Mouse (Mus musculus) bone marrow, adult 2 months (tissue): ENCODE results near the gene Chaf1b. TPM values are rescaled to one million over a fixed set of nuclear protein-coding genes. Genes with fewer than 3 reads are reported as not detected.

Experiments used
- H3K27ac ChIP-seq: fragments of 200-500 bp; 2 replicates; pipeline ENCODE4 v1.5.1; 2012; ENCODE audit warnings: low read depth, mild to moderate bottlenecking, control low read depth, inconsistent platforms, low read length; ENCODE audit not compliant: control insufficient read depth, poor library complexity, insufficient read depth
- H3K4me1 ChIP-seq: fragments of 200-500 bp; 2 replicates; pipeline ENCODE4 v1.6.1; 2011; ENCODE audit warnings: low read length; ENCODE audit not compliant: control insufficient read depth, insufficient read depth
- H3K4me3 ChIP-seq: fragments of 200-500 bp; replicated peaks from 2 replicates; pipeline ENCODE3; 2011; ENCODE audit warnings: mild to moderate bottlenecking, low read depth, low read length, control low read depth; ENCODE audit not compliant: control insufficient read depth
- CTCF ChIP-seq: fragments of 200-500 bp; IDR thresholded peaks from 2 replicates; pipeline ENCODE4 v1.5.1; 2011; ENCODE audit warnings: low read length, control low read depth; ENCODE audit not compliant: control insufficient read depth, insufficient read depth
- POLR2A ChIP-seq: fragments of 200-500 bp; IDR thresholded peaks from 2 replicates; pipeline ENCODE4 v1.6.1; 2011; ENCODE audit warnings: low read depth, mild to moderate bottlenecking, control low read depth, low read length, borderline replicate concordance; ENCODE audit not compliant: control insufficient read depth
- WGBS: fragments of 180-500 bp; shearing (Covaris S2); methylation state at CpG from one replicate; pipeline ENCODE4 v1.1.7; 2018; 5-methylcytosine and 5-hydroxymethylcytosine counted together
- polyA plus RNA-seq: library from polyadenylated mRNA; stranded (reverse); fragments of >200 nt; gene quantifications from 2 replicates; pipeline ENCODE4 v1.2.4, GENCODE M21; 2011; ENCODE audit warnings: low replicate concordance; ENCODE audit not compliant: missing spikeins, insufficient read depth, insufficient read length

The Chaf1b gene
- polyA plus RNA-seq, 1 experiment, result 39.4 TPM

DNA sequence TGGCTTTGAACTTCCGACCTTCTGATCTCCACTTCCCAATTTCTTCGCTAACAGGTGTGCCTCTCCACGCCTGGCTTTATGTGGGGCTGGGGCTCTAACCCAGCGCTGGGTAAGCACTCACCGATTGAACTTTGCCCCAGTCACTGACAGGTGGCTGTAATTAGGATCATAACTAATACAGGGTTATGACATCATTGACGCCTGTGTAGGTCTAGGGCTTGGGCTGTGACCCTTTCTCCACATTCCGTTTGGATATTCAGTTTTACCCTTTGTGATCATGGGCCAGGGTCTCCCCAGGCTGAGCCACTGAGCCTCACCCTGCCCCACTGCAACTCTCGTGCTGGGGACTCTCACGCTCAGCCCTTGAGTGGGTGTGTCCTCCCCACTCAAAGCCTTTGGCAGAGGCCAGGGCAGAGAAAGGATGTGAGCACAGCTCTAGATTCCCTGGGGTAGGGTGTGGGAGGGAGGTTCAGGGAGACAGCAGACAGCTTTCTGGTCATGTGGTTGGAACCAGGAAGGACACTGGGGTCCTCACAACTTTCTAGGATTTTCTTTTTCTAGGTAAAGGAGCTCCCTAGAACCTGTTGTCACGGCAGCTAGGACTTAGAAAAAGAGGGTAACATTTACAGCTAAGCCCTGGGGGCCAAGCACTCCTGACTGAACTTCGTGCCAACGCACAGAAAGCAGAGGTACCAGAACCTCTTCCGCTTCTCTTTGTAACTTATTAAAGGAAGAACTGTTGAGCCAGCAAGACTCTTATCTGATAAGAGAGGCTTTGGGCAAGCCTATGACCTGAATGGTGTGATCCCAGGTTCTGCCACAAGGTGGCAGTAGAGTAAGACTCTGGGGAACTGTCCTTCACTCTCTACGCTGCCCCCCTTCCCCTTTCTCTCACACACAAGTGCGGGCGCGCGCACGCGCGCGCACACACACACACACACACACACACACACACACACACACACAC is 34.3 kb downstream of the Chaf1b start:
- H3K4me3 ChIP-seq, result no peak overlapping the region
- H3K27ac ChIP-seq, result 0 out of 2 replicates have a peak overlapping the region, but pooled peaks have one; percentile 19
- peaks cover under 1% of the 10 kb centered on the region; the same call in 1 of the 2 replicates for H3K4me1 ChIP-seq
- WGBS, result 26% methylated on average over 21 of the region's 22 CpGs
- no peak for TF ChIP-seq POLR2A
- TF ChIP-seq CTCF, result peak; percentile 84

DNA sequence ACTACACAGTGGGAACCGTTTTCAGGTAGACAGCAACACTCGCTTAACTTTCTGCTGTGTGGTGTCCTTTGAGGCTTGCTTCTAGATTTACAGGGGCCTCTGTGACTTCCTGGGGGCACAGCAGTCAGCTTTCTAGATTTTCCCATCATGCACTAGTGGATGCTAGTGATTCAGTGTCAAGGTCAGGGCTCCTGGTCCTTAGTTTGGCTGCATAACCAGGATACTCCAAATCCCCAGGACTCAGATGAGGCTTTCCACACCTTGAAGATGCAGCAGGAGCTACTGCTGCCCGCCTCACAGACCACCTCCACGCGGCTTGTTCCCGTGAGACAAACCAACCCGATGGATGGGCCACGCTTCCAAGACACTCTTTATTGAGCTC is 35.0 kb downstream of the Chaf1b start:
- no peak overlapping the region for H3K4me3 ChIP-seq
- no peak overlapping the region for H3K27ac ChIP-seq
- 64% methylated on average over 8 of the region's 8 CpGs for WGBS
- H3K4me1 ChIP-seq, result no peaks in the 10 kb centered on the region; the same call in 1 of the 2 replicates
- TF ChIP-seq POLR2A, result no peak
- TF ChIP-seq CTCF, result no peak

DNA sequence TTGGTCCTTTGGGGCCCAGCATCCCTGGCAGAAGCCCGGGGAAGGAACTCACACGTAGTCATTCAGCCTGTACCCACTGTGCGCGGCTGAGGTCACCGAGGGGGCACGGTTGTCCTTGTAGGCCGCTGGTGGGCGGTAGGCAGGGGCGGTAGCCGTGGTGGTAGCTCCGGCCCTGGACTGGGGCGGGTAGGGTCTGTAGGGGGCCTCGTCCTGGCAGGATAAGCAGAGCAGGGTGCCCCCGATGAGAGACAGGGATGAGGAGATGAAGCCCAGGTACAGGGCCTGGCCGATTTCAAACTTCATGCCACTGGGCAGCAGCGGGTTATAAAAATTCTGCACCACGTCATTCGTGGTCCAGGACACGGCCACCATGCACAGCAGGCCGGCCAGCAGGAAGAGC is 35.5 kb downstream of the Chaf1b start:
- WGBS, result 89% methylated on average over 20 of the region's 20 CpGs
- no peak overlapping the region for H3K27ac ChIP-seq
- no peaks in the 10 kb centered on the region; the same call in 1 of the 2 replicates for H3K4me1 ChIP-seq
- no peak for TF ChIP-seq POLR2A
- no peak for TF ChIP-seq CTCF
- H3K4me3 ChIP-seq, result no peak overlapping the region

DNA sequence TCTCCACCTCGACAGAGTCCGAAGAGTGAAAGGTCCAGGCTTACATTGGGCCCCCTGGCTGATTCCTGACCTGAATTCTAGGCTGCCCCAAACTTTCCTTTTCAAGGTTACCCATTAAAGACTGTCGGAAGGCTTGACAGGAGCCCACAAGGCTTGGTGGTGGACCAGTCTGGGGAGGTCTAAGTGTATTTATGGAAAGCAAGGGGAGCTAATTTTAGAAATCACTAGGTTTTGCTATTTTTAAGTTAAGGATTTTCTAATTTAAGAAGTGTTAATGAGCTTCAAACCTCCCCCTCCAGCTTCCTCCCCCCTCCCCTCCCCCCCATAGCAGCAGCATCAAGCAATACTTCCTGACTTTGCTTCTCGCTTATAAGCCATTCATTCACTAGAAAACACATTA is 37.0 kb downstream of the Chaf1b start:
- no peak for TF ChIP-seq POLR2A
- no peak for TF ChIP-seq CTCF
- Histone ChIP-seq H3K27ac (no peak overlapping the region), H3K4me3 (no peak overlapping the region), H3K4me1 (no peaks in the 10 kb centered on the region; the same call in 1 of the 2 replicates)
- 52% methylated on average over 4 of the region's 4 CpGs for WGBS

DNA sequence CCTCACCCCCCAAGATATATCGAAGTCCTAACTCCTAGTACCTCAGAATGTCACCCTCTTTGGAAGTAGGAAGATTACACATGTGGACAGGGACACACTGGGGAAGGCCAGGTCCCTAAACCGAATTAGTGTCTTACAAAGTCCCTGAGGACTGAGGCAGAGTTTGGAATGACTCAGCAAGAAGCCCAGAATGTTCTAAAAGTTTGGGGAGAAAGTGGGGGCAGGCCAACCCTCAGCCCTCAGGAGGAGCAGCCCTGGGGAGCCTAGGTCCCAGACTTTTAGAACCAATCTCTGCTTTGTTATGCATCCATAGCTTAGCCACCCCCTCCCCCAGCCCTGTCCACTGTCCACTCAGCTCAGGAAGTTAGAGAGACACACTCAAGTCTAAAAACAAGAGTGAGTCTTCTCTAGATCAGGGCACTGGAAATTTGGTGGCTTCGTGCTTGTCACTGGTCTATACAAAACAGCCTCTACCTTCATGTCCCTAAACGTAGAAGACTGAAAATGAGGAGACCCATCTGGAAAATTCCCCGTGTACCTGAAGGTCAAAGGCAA is 39.2 kb downstream of the Chaf1b start:
- 68% methylated on average over 5 of the region's 5 CpGs for WGBS
- no peak for TF ChIP-seq POLR2A
- no peak for TF ChIP-seq CTCF
- H3K4me1 ChIP-seq, result no peaks in the 10 kb centered on the region; the same call in 1 of the 2 replicates
- no peak overlapping the region for H3K4me3 ChIP-seq
- H3K27ac ChIP-seq, result no peak overlapping the region

DNA sequence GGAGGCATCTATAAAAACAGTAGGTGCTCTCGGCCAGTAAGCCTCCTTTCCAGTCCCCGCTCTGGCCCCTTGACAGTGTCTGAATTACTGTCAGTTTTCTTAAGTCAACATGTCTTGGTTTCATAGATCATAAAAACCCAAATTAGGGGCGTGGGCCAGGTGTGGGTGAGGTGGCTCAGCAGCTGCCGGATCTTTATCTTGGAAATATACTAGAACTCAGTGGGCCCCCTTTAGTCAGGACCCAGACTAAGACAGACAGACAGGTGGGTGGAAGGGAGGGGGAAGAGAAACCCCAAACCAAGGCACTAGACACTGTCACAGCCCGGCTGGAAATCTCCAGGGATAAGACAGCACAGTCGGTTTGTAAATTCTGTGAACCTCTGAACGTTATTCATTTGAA is 40.1 kb downstream of the Chaf1b start:
- Histone ChIP-seq H3K4me3 (no peak overlapping the region), H3K27ac (no peak overlapping the region), H3K4me1 (no peaks in the 10 kb centered on the region; the same call in 1 of the 2 replicates)
- 85% methylated on average over 7 of the region's 7 CpGs for WGBS
- TF ChIP-seq CTCF (no peak), POLR2A (no peak)

DNA sequence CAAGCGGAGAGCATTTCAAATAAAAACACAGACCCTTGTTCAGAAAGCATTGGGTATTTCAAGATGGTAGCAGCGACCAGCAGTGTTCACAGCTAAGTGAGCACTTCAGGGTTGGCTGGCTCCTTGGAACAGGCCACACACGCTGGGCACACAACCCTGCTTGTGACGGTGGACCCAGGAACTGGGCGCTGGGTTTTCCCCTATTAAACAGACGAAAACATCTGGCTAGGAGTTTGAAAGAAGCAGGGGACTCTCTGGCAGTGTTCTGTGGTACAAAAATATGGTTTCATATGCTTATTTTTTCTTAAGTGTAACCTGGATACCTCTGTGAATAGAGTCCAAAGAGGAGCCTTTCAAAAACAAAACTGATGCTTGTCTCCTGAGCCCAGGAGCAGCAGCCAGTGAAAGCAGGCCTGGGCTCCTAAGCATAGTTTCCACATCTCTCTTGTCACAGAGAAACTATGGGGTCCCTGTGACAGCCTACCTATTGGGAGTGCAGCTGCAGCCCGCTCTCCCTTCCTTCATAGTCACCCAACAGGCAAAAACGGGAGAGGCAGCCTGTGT is 42.1 kb downstream of the Chaf1b start:
- H3K4me1 ChIP-seq, result no peaks in the 10 kb centered on the region; the same call in 1 of the 2 replicates
- no peak overlapping the region for H3K27ac ChIP-seq
- no peak overlapping the region for H3K4me3 ChIP-seq
- TF ChIP-seq CTCF, result no peak
- TF ChIP-seq POLR2A, result no peak
- 68% methylated on average over 8 of the region's 8 CpGs for WGBS

DNA sequence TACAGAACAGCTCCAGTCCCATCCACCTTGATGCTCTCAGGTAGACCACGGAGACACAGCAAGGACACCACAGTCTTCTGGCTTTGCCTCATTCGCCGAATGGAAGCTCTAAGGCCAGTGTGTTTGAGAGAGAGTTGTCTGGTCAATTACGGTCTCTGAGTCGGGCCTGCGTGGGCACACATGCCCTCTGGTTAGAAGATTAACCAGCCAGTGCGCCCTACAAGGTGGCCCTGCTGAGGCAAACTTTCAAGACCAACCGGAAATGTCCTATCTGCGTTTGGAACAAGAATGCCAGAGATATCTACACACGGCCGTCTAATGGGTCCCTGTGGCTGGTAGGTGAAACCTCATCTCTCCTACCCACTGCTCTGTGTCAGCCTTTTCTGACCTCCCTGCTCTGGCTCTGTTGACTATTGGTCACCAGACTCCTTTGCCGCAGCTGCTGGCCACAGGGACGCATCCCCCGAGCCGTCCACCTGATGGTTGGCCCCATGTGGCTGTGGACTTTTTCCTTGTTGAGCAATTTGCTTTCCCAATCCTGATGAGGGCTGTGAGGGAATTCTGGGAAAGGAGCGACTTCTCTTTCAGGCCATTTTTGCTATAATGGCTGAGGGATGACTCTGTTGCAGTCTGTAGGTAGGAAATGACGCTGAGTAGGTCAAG is 45.8 kb downstream of the Chaf1b start:
- 81% methylated on average over 17 of the region's 17 CpGs for WGBS
- Histone ChIP-seq H3K4me3 (no peak overlapping the region), H3K4me1 (no peaks in the 10 kb centered on the region), H3K27ac (no peak overlapping the region)
- TF ChIP-seq CTCF (no peak), POLR2A (no peak)
